Mouse (Mus musculus) testis, adult 2 months (tissue): ENCODE results near the gene Chad. TPM values are rescaled to one million over a fixed set of nuclear protein-coding genes. Genes with fewer than 3 reads are reported as not detected.

Experiments
- H3K27ac ChIP-seq: fragments of 200-500 bp; 2 replicates; pipeline ENCODE4 v1.5.1; 2012; ENCODE audit warnings: low read depth, low read length; ENCODE audit not compliant: control insufficient read depth, insufficient read depth
- H3K27me3 ChIP-seq: fragments of 200-500 bp; 2 replicates; pipeline ENCODE4 v1.6.1; 2012; ENCODE audit warnings: mild to moderate bottlenecking, low read length, moderate library complexity; ENCODE audit not compliant: control insufficient read depth, insufficient read depth
- H3K36me3 ChIP-seq: fragments of 200-500 bp; 2 replicates; pipeline ENCODE4 v1.6.1; 2012; ENCODE audit warnings: mild to moderate bottlenecking, low read length; ENCODE audit not compliant: control insufficient read depth, insufficient read depth
- H3K4me1 ChIP-seq: fragments of 200-500 bp; 2 replicates; pipeline ENCODE4 v1.6.1; 2012; ENCODE audit warnings: low read length; ENCODE audit not compliant: control insufficient read depth, insufficient read depth
- H3K4me3 ChIP-seq: fragments of 200-500 bp; 2 replicates; pipeline ENCODE4 v1.5.1; 2012; ENCODE audit warnings: low read depth, mild to moderate bottlenecking, low read length, moderate library complexity, mixed read lengths; ENCODE audit not compliant: control insufficient read depth
- CTCF ChIP-seq: fragments of 200-500 bp; IDR thresholded peaks from 2 replicates; pipeline ENCODE4 v1.5.1; 2012; ENCODE audit warnings: low read depth, mild to moderate bottlenecking, inconsistent platforms, low read length, moderate library complexity; ENCODE audit not compliant: control insufficient read depth, insufficient read depth, insufficient replicate concordance
- POLR2A ChIP-seq: fragments of 200-500 bp; IDR thresholded peaks from 2 replicates; pipeline ENCODE4 v1.6.1; 2012; ENCODE audit warnings: low read depth, mild to moderate bottlenecking, inconsistent platforms, low read length, moderate library complexity; ENCODE audit not compliant: control insufficient read depth
- polyA plus RNA-seq: library from polyadenylated mRNA; depleted of rRNA; stranded (reverse); fragments of >200 nt; gene quantifications from 2 replicates; pipeline ENCODE4 v1.2.3, GENCODE M21; 2012

Gene Chad
- polyA plus RNA-seq, 1 experiment: 0.14 TPM

GRCm38 (mm10) chr11:94587511-94587910, 22.7 kb downstream of the Chad start:
- H3K27me3 ChIP-seq: no peaks in the 10 kb centered on the region
- no peak overlapping the region for H3K4me3 ChIP-seq
- H3K27ac ChIP-seq: no peak overlapping the region
- H3K36me3 ChIP-seq: no peaks in the 10 kb centered on the region
- no peaks in the 10 kb centered on the region; the same call in 1 of the 2 replicates for H3K4me1 ChIP-seq
- TF ChIP-seq CTCF (no peak), POLR2A (no peak)

GRCm38 (mm10) chr11:94596311-94596852, 31.5 kb downstream of the Chad start:
- H3K27ac ChIP-seq: no peak overlapping the region
- H3K36me3 ChIP-seq: no peaks in the 10 kb centered on the region
- H3K27me3 ChIP-seq: no peaks in the 10 kb centered on the region
- peaks cover 5% of the 10 kb centered on the region for H3K4me1 ChIP-seq
- no peak overlapping the region for H3K4me3 ChIP-seq
- TF ChIP-seq POLR2A (no peak), CTCF (no peak)

GRCm38 (mm10) chr11:94597319-94597718, 32.5 kb downstream of the Chad start:
- Histone ChIP-seq H3K27ac (no peak overlapping the region), H3K27me3 (no peaks in the 10 kb centered on the region), H3K4me1 (peaks cover 12% of the 10 kb centered on the region), H3K36me3 (no peaks in the 10 kb centered on the region), H3K4me3 (no peak overlapping the region)
- no peak for TF ChIP-seq CTCF
- TF ChIP-seq POLR2A: no peak

- H3K4me3 ChIP-seq: no peak overlapping the region
- H3K27ac ChIP-seq: no peak overlapping the region
- no peak for TF ChIP-seq POLR2A
- TF ChIP-seq CTCF: peak; percentile 26; the same call in 1 of the 2 replicates
- H3K27me3 ChIP-seq: no peaks in the 10 kb centered on the region
- peaks cover 16% of the 10 kb centered on the region for H3K4me1 ChIP-seq
- H3K36me3 ChIP-seq: no peaks in the 10 kb centered on the region
Observed at GRCm38 (mm10) chr11:94598437-94599120, 33.7 kb downstream of the Chad start.

- H3K36me3 ChIP-seq: no peaks in the 10 kb centered on the region
- H3K4me1 ChIP-seq: peaks cover 16% of the 10 kb centered on the region
- no peak overlapping the region for H3K27ac ChIP-seq
- H3K4me3 ChIP-seq: no peak overlapping the region
- H3K27me3 ChIP-seq: no peaks in the 10 kb centered on the region
- TF ChIP-seq CTCF (no peak), POLR2A (no peak)
Observed at GRCm38 (mm10) chr11:94600447-94600846, 35.6 kb downstream of the Chad start.

- Histone ChIP-seq H3K27ac (peak within 1 kb of the TSS; percentile 47), H3K36me3 (no peaks in the 10 kb centered on the region), H3K27me3 (no peaks in the 10 kb centered on the region), H3K4me1 (peaks cover 16% of the 10 kb centered on the region), H3K4me3 (peak within 1 kb of the TSS; percentile 76)
- no peak for TF ChIP-seq CTCF
- TF ChIP-seq POLR2A: no peak
Observed at GRCm38 (mm10) chr11:94601321-94602281, 36.8 kb downstream of the Chad start, which contains the start of gene Acsf2. Acsf2 (minus strand) TSS chr11:94601871.

GRCm38 (mm10) chr11:94602356-94602955, 37.6 kb downstream of the Chad start:
- no peaks in the 10 kb centered on the region for H3K27me3 ChIP-seq
- no peak overlapping the region for H3K4me3 ChIP-seq
- peaks cover 16% of the 10 kb centered on the region for H3K4me1 ChIP-seq
- peak overlapping the region; percentile 5; the same call in 1 of the 2 replicates for H3K27ac ChIP-seq
- TF ChIP-seq CTCF: no peak
- no peak for TF ChIP-seq POLR2A
- H3K36me3 ChIP-seq: no peaks in the 10 kb centered on the region
